Mouse (Mus musculus) ES-E14 (cell line): Measurements from ENCODE around the gene Nr5a2. TPM values are rescaled to one million over a fixed set of nuclear protein-coding genes. Genes with fewer than 3 reads are reported as not detected.

Experiments used
- DNase-seq: peaks from one replicate; pipeline ENCODE4 v3.0.0-alpha.2; 2013; ENCODE audit warnings: low read depth, low spot score
- H3K27ac ChIP-seq: 2 replicates; pipeline ENCODE4 v1.5.1; 2012; ENCODE audit warnings: low read depth, mild to moderate bottlenecking, low read length, moderate library complexity, mixed read lengths; ENCODE audit not compliant: poor library complexity, insufficient read depth, severe bottlenecking
- H3K36me3 ChIP-seq: 2 replicates; pipeline ENCODE4 v1.6.1; 2012; ENCODE audit warnings: mild to moderate bottlenecking, low read length, moderate library complexity, mixed read lengths; ENCODE audit not compliant: control insufficient read depth, poor library complexity, insufficient read depth, severe bottlenecking
- H3K4me1 ChIP-seq, 2 experiments: fragments of 150-350 bp in 1 of 2; sonication (generic) in 1 of 2; 2 replicates each; pipeline ENCODE4 v1.6.1; 2012; ENCODE audit warnings: low read length in 2 of 2, mild to moderate bottlenecking in 1 of 2, mixed read lengths in 1 of 2; ENCODE audit not compliant: control insufficient read depth in 2 of 2, insufficient read depth in 2 of 2, poor library complexity in 1 of 2
- H3K4me3 ChIP-seq, 2 experiments: fragments of 150-350 bp in 1 of 2; sonication (generic) in 1 of 2; 2 replicates each; pipeline ENCODE4 v1.5.1; 2012; ENCODE audit warnings: low read length in 2 of 2, low read depth in 1 of 2, mild to moderate bottlenecking in 1 of 2, mixed read lengths in 1 of 2; ENCODE audit not compliant: insufficient read depth in 1 of 2, poor library complexity in 1 of 2, severe bottlenecking in 1 of 2
- H3K9ac ChIP-seq: 2 replicates; pipeline ENCODE4 v1.6.1; 2012; ENCODE audit warnings: low read depth, mild to moderate bottlenecking, low read length, mixed read lengths; ENCODE audit not compliant: poor library complexity, insufficient read depth, severe bottlenecking
- H3K9me3 ChIP-seq: fragments of 150-350 bp; sonication (generic); 2 replicates; pipeline ENCODE4 v1.6.1; 2012; ENCODE audit warnings: low read depth, mild to moderate bottlenecking, low read length; ENCODE audit not compliant: control insufficient read depth, insufficient read depth
- CHD2 ChIP-seq: IDR thresholded peaks from 2 replicates; pipeline ENCODE4 v1.6.1; 2014; ENCODE audit warnings: mild to moderate bottlenecking, low read depth, low read length, inconsistent platforms
- HCFC1 ChIP-seq: IDR thresholded peaks from 2 replicates; pipeline ENCODE4 v1.6.1; 2012; ENCODE audit warnings: low read length, inconsistent platforms, borderline replicate concordance; ENCODE audit not compliant: insufficient read depth
- MAFK ChIP-seq: IDR thresholded peaks from 2 replicates; pipeline ENCODE4 v1.6.1; 2014; ENCODE audit warnings: mild to moderate bottlenecking, low read depth, low read length, inconsistent platforms; ENCODE audit not compliant: insufficient read depth
- ZC3H11A ChIP-seq: IDR thresholded peaks from 2 replicates; pipeline ENCODE4 v1.6.1; 2012; ENCODE audit warnings: low read depth, mild to moderate bottlenecking, inconsistent platforms, low read length, borderline replicate concordance
- ZNF384 ChIP-seq: IDR thresholded peaks from 2 replicates; pipeline ENCODE4 v1.6.1; 2012; ENCODE audit warnings: low read depth, low read length, inconsistent platforms
- in situ Hi-C, 2 experiments: fragments of 600-800 bp; cut with MboI; formaldehyde crosslinking; loops; one replicate each; pipeline ENCODE4 v1.15.1; 2025; ENCODE audit warnings: low sequenced_read_pairs in 2 of 2, inconsistent platforms in 1 of 2; ENCODE audit not compliant: unreplicated experiment in 2 of 2
- total RNA-seq: library from RNA; depleted of rRNA; stranded (reverse); fragments of 300-350 nt; gene quantifications from 2 replicates; pipeline ENCODE4 v1.2.3, GENCODE M21; 2012

The Nr5a2 gene
- total RNA-seq, 1 experiment: 24.6 TPM

DNA sequence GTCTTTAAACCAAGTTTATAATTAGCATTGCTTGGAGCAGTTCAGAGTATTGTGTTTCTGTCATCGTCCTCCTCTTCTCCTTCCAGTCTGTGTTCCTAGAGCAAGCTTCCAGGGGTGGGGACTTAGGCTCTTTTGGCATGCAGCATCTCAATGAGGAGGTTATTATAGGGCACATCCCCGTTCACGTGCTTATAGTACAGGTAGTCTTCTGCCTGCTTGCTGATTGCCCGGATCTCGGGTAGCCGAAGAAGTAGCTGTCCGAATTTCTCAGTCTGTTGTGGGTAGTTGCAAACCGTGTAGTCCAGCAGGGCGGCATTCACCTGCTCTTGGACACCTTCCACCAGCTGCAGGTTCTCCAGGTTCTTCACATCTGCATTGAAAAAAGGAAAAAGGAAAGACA is 114.9 kb downstream of the Nr5a2 start:
- no peaks in the 10 kb centered on the region for H3K4me1 ChIP-seq
- DNase-seq: no peak
- in situ Hi-C loops: no loop called here
- no peaks in the 10 kb centered on the region for H3K9me3 ChIP-seq
- H3K9ac ChIP-seq: no peak overlapping the region
- H3K4me3 ChIP-seq: no peak overlapping the region
- H3K36me3 ChIP-seq: peaks cover 3% of the 10 kb centered on the region; the same call in 1 of the 2 replicates
- no peak overlapping the region for H3K27ac ChIP-seq
- no peak for TF ChIP-seq ZNF384

GRCm38 (mm10) chr1:136840512-136840911 is 119.7 kb downstream of the Nr5a2 start:
- H3K4me3 ChIP-seq: no peak overlapping the region
- no peak for DNase-seq
- no peak overlapping the region for H3K9ac ChIP-seq
- TF ChIP-seq CHD2: no peak
- TF ChIP-seq ZNF384: no peak
- TF ChIP-seq ZC3H11A: no peak
- TF ChIP-seq HCFC1: no peak
- no peak for TF ChIP-seq MAFK
- no peak overlapping the region for H3K27ac ChIP-seq
- H3K9me3 ChIP-seq: no peaks in the 10 kb centered on the region
- peaks cover 3% of the 10 kb centered on the region; the same call in 1 of the 2 replicates for H3K36me3 ChIP-seq
- in situ Hi-C loops: no loop called here
- peaks cover 0 to 2% of the 10 kb centered on the region in 2 experiments; a peak in 1 of 4 replicates for H3K4me1 ChIP-seq

DNA sequence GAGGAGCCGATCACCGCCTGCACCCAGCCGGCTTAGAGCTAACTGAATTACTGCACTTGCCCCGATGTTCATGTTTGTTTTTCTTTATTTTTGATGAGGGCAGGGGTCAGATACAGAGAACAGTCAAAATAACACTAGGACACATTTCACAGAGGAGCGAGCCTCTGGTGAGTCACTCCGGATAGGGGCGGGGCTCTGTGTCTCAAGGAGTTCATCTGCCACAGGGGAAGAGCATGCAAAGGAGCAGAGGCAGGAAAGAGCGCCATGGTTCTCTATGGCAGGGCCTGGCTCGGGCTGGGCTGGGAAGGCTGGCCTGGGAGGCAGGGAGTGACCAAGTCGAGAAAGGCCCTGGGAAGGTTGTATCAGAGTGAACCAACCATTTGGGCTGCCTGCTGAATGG is 121.0 kb downstream of the Nr5a2 start:
- Histone ChIP-seq H3K9me3 (no peaks in the 10 kb centered on the region), H3K4me1 (peaks cover 0 to 2% of the 10 kb centered on the region in 2 experiments; a peak in 1 of 4 replicates), H3K27ac (no peak overlapping the region), H3K9ac (no peak overlapping the region), H3K4me3 (peak overlapping the region in 1 of 2 experiments; percentile 30; a peak in 2 of 4 replicates), H3K36me3 (no peaks in the 10 kb centered on the region)
- TF ChIP-seq ZC3H11A (no peak), HCFC1 (no peak), ZNF384 (no peak), CHD2 (no peak), MAFK (no peak)
- in situ Hi-C loops: no loop called here
- DNase-seq: no peak

DNA sequence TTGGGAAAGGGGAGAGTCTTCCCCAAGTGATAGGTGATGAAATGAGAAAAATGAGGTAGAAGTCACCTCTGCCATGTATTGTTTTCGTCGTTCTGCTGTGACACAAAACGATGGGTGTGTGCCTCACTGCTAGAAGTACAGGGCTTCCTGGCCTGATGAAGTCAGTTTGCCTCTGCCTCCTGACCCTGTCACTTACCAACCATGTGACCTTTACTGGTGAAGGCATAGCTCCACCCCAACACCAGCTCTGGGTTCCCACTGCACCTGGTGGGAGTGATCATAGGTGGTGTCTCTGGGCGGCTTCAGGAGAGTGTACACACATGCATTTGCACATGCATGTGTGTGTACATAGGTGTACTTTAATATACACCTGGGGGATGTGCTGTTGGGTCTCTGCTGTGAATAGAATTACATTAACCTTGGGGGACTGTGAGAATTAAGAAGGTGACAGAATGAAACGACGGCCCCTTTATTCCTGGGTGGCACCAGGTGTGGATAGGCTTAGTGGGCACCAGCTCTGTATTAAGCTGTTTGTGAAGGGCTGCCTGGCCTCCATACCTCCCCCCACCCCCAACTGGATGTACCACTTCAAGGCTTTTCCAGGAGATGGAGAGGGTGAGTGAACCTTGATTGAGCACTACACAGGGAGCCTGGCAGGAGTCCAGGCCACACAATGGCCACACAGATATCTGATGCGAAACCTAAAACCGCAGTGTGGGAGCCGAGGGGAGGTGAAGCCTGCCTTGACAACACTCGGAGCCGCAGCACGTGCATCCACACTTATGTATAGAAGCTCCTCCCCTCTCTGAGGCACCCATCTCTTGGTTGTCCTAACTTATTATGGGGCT is 127.7 kb downstream of the Nr5a2 start:
- TF ChIP-seq CHD2 (no peak), ZC3H11A (no peak), HCFC1 (no peak), MAFK (no peak), ZNF384 (no peak)
- no peak for DNase-seq
- Histone ChIP-seq H3K9me3 (no peaks in the 10 kb centered on the region), H3K9ac (no peak overlapping the region), H3K4me1 (peaks cover 0 to 2% of the 10 kb centered on the region in 2 experiments; a peak in 1 of 4 replicates), H3K4me3 (no peak overlapping the region), H3K36me3 (no peaks in the 10 kb centered on the region), H3K27ac (no peak overlapping the region)
- in situ Hi-C loops: no loop called here

- H3K9ac ChIP-seq: no peak overlapping the region
- H3K4me3 ChIP-seq: no peak overlapping the region
- TF ChIP-seq CHD2: no peak
- in situ Hi-C loops: no loop called here
- no peaks in the 10 kb centered on the region for H3K9me3 ChIP-seq
- no peak for DNase-seq
- peaks cover 0 to 2% of the 10 kb centered on the region in 2 experiments; a peak in 1 of 4 replicates for H3K4me1 ChIP-seq
- H3K36me3 ChIP-seq: no peaks in the 10 kb centered on the region
- no peak overlapping the region for H3K27ac ChIP-seq
Measured at GRCm38 (mm10) chr1:136830992-136831391, 129.3 kb downstream of the Nr5a2 start.
